Mouse (Mus musculus): ENCODE data around the gene Wdr90.

GRCm38 (mm10) chr17:25860832-25861703, at the start of gene Wdr90:
- no peak for TF ChIP-seq CTCF (IDR thresholded peaks at IDR 0.05; ENCODE audit: low read depth, low read length)
- no peak for TF ChIP-seq POLR2A (IDR thresholded peaks at IDR 0.05; ENCODE audit: borderline replicate concordance, low read depth, low read length)
